Mouse (Mus musculus): ENCODE data around the gene Olfr32.
"Not testable (repeated sequence)": the region's sequence is repeated elsewhere in the genome, so short reads cannot be mapped to it uniquely, and the experiment has no call there.

Olfr32 gene

GRCm38 (mm10) chr2:90142196-90142595 lies at the start of gene Olfr32:
Gene Olfr32, minus strand, starts transcription at chr2:90142296.
- DNase-seq (ENCODE audit: low read depth, low spot score), result no peak

GRCm38 (mm10) chr2:90187082-90187481 lies 45.0 kb upstream of the Olfr32 start:
- DNase-seq (ENCODE audit: low read depth, low spot score), result not testable (repeated sequence)

GRCm38 (mm10) chr2:90186082-90186481 lies 44.0 kb upstream of the Olfr32 start:
- not testable (repeated sequence) for DNase-seq (ENCODE audit: low read depth, low spot score)

GRCm38 (mm10) chr2:90153916-90154315 lies 11.8 kb upstream of the Olfr32 start:
- DNase-seq (ENCODE audit: low read depth, low spot score), result no peak

GRCm38 (mm10) chr2:90152991-90153390 lies 10.9 kb upstream of the Olfr32 start, which contains the start of gene Olfr1270:
Gene Olfr1270, minus strand, starts transcription at chr2:90153091.
- no peak for DNase-seq (ENCODE audit: low read depth, low spot score)

- DNase-seq (ENCODE audit: low read depth, low spot score), result no peak
Observed at GRCm38 (mm10) chr2:90121312-90121711, 20.8 kb downstream of the Olfr32 start, which contains the start of gene Olfr1269. Gene Olfr1269, minus strand, starts transcription at chr2:90121412.
